Mouse (Mus musculus) R1 (cell line): ENCODE results near the gene Dct.

ENCODE experiments used
- DNase-seq: peaks from one replicate; pipeline ENCODE4 v3.0.0-alpha.2; 2018; ENCODE audit warnings: low read depth, low spot score

The Dct gene

DNA sequence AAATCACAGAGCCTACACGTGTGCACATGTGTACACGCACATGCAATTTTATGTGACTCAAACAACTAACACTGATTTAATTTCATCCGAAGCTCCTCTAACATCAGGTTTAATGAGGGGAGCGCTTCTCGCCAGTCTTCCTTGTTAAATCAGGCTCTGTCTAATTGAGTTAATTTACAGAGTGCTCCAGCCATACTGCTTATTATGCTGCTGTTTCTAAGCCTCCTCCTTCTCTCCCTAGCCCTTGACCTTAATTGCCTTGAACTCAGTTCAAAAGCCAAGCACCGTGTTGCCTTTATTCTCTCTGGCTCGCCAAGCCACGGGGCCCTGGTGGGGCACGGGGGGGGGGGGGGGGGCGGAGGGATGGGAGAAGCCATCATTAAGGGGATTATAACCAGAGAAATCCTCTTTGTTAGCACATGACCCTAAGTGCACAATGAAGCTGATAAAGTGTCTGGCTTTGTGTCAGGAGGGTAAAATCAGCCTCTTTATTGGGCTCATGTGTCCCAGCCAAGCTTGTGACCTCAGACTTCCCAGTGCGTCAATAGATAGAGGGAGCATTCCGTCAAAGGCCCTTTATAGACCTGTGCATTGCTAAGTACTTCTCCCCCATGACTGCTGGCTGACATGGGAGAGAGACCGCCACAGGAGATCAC lies at the start of gene Dct:
TSS of gene Dct (minus strand) at position 270 of the 656 bp plus-strand sequence.
- DNase-seq = no peak

DNA sequence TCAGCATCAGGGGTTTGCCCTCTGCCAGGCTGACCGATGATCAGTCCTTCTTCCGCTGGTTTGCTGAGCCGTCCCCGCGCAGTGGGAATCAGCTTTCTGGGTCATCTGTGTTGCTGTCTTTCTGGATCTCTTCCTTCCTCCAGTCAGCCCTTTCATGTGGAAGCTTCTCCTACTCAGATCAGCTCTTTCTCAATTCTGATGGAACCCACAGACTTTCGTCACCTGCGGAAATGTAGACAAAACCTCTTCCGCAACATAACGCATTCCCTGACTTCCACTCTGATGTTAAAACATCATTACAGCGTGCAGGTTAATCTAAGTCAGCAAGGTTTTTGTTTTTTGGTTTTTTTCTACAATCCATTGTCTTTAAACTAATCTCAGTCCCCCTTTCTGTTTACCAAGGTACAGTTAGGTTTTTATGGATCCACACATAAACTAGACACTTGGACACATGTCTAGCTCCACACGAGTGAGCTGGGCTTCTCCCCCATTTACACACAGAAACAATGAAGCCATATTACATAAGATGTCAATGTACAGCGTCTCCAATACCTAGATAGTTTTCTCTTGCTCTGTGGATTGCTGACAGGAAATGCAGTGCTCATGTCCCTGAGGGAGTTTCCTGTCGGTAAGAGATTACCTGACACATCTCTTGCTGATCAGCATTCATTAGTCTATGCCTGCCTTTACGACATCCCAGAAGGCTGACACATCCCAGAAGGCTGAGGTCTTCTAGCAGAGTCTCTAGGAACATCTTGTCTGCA lies 49.4 kb upstream of the Dct start:
- DNase-seq = no peak

DNA sequence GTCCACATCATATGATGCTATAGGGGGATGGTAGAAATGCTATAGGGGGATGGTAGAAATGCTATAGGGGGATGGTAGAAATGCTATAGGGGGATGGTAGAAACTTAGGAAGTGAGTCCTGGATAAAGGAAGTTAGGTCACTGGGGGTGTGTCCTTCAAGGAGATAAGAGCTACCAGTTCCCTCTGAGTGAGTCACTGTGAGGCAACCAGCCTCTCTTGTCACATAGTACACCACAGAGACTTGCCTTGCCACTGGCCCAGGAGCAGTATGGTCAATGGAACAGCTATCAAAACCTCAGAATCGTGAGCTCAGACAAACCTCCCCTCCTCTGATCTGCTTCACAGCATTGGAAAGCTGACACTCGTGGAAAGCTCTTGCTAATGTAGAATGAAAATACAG lies 46.2 kb upstream of the Dct start:
- no peak for DNase-seq

DNA sequence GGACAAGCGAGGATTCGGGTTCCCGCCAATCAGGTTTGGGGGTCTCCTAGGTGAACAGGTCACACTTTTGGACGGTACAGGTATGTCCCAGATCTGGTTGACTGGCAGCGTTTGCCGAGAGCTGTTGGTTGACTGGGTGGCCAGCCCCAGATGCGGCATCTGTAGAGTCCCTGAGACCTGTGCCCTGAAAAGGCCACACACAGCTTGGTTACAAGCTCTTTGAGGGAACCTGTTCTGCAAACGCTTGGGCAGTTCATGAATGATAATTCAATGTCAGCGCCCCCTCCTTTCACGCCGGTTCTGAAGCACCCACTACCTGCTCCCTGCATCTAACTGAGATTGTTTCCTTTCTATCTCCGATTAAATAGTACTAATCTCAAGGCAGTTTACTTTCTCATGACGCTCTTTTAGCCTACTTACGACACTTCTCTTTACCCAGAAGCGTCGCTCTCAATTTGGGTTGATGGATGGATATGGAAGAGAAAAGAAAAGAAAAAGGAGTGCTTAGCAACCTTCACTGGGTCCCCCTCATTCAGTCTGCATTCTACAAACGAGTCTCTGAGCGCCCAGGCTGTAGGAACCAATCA lies 37.9 kb upstream of the Dct start:
- peak; percentile 56 for DNase-seq

DNA sequence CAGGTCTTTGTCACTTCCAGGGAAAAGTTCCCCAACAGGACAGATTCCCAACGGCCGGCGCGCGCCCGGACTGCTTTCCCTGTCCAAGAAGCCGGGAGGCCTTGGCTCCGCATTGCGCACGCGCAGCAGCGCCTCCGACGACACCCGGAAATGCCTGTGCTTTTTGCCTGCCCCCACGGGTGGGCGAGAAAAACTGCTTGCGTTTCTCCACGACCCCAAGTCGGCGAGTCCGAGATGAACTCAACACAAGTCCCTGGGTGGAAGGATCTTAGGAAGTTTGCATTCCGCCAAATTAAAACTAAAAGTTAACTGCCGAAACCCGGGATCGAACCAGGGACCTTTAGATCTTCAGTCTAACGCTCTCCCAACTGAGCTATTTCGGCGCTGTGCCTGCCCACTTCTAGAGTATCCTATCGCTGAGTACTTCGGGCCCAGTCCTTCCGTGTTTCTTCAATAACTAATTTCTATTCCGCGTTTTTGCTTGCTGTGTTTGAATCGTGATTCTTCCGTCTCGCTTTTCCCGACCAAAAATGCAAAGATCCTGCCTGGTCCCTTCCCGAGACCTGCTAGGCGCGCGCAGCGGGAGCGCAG lies 37.3 kb upstream of the Dct start:
- DNase-seq = peak; percentile 97

DNA sequence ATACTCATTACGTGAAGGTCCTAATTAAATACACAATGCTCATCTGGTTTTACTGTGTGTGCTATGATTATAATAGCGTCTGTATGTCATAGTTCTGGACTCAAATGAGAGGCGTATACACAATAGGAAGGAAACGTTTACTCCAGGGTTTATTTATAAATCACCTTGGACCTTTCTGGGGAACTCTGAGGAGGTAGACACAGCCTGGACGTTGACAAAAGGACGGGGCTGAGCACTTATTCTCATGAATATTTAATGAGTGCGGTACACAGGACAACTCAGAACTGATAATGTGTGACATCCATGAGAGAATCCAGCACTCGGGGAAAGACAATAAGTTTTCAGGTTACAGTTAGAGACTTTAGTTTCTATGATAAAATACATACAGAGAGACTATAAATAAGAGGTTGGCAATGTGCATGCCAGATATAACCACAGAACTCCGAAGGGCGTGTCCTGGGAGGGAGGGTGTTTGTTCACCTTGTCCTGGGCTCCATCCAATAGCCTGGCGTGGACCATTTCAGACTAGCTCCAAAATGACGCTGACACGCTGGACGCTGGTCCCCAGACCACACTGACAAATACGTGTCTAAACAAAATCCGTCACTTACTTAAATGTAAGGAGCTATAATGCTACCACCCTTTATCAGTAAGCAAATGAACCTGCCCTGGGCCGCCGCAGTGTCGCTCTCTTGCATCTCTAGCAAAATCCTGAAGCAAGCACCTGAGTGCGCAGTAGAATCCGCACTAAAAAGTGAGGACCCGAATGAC lies 36.6 kb upstream of the Dct start:
- DNase-seq = peak; percentile 54

DNA sequence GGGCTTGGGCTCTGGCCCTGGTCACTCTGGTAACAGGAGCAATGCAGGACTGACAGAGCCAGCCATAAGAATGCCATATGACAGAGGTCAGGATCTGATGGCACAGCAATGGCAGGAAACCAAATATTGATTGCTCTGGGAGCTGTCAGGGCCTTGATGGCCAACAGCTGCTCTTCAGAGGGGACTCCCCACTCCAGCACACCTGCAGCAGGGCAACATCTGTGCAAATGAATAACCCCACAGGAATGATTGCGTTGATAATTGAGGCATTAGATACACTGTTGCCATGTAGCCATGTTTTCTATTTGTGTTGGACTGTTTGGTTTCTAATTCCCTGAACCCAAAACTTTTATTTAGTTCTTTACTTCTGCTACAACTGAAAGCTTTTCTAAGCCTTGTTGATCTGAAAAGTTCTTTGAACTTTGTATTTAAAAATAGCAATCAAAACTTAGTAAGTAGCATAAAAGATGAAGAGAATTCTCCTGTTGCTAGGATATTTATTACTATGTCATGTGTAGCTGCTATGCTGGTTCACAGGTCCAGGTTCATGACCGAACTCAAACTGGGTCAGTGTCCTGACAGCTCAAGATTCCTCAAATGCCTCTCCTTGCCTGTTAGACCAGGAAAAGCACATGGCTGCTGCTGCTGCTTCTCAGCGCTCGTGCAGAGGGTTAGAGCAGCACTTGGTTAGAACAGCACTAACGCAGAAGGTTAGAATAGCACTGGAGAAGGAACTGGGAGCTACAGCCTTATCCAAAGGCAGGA lies 34.4 kb upstream of the Dct start:
- DNase-seq = no peak

DNA sequence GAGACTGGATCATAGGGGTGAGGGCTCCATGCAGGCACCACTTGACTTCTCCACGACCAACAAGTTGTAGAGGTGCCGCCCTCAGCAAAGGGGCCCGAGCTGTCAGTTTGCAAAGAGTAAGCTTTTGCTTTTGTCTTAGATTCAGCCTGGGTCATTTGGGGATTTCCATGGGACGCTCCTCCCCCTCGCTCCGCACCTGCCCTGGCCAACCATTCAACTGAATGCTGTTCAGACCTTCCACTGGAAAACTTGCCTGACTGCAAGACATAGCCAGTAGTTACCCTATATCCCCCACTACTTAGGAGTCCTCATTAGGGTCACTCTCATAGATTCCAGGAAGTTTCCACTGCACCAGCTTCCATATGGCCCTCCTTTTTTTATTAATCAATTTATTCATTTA lies 31.8 kb upstream of the Dct start:
- no peak for DNase-seq

DNA sequence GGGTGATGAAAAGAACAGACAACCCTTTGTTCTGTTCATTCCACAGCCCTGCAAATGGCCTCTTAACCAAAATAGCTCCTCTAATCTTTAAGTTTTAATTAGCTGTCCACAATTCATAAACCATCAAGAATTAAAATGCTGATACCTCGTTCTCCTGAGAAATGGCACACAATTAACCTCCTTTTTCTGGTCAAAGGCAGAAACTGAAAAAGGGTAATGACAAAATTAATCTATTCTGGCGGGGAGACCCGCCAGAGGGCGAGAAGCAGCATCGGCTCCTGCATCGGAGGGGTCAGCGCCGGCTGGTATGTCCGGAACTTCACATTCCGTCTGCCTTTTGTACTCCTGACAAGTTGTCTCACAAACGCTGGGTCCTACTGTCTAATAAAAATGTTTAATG lies 28.6 kb upstream of the Dct start:
- no peak for DNase-seq

DNA sequence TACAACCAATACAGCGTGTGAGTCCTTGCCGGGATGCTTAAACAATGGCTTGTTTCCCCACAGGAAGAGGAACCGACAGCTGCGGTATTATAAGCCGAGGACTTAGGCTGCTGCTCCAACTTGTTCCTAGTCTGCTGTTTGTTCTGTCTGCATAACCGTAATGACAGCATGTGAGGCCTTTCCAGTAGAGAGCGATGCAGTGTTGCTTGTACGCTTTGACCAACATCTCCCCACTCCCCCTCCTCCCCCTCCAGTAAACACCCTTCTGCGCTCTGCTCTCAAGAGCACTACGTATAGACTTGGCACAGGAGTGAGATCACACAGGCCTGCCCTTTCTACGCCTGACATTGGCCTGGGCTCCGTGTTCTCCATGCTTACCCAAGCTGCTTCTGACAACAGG lies 18.1 kb upstream of the Dct start:
- DNase-seq = peak; percentile 59

DNA sequence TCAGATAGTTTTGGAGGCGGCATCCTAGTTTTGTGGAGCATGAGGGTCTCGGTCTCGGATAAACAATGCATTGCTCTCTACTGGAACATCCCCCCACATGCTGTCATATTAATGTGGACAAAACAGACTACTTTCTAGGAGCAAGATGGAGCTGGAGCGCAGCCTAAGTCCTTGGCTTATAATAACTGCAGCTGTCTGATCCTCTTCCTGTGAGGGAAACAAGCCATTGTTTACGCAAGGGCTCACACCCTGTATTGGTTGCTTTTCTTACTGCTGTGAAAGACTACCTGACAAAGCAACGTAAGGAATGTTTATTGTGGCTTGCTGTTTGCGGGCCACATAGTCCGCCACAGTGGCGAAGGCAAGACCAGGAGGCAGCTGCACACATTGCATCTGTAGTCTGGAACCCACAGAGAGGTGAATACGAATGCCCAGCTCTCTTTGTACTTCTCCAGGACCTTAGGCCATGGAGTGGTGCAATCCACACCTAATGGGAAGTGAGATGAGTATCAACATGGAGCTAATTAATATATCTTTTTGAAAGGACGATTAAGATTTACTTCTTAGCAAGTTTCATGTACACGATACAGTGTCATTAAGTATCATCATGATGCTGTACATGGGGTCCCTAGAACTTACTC lies 17.5 kb upstream of the Dct start:
- peak; percentile 43 for DNase-seq

DNA sequence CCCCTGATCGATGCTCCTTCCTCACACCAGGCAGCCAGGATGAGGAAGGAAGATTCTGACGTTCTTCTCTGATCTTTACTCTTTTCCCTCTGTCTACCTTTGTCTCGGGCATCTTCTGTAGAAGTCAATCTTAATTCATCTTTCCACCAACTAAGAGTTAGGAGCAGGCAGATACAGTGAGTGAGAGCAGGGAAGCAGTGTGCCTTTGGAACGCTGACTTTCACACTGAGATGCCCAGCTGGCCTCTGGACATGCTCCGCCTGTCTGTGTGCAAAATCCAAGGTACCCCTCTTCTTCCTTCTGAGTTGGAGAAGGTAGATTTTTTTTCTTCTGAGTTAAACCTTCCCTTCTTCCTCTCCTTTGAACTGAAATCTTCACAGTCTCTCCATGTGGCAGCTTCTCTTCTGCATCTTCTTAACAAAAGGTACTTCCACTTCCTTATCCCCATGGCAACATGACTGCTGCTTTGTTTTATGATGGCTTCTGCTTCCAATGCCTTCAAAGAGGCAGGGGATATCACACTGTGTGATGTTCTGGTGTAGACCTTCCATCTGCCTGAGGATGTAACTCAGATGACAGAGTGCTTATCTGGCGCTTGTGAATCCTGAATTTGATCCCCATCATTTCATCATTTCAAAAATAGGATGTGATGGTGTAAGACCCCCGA lies 9.9 kb upstream of the Dct start:
- DNase-seq = no peak

DNA sequence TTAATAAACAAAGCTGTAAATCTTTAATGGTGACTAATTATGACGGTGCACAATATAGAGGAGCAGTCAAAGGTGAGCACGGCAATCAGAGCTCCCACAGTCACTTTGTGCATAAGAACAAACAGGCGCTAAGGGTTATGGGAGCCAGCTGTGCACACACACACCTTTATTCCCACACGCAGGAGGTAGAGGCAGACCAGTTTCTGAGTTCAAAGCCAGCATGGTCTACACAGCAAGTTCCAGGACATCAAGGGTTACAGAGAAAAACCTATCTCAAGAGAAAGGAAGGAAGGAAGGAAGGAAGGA lies 6.5 kb upstream of the Dct start:
- DNase-seq = no peak

DNA sequence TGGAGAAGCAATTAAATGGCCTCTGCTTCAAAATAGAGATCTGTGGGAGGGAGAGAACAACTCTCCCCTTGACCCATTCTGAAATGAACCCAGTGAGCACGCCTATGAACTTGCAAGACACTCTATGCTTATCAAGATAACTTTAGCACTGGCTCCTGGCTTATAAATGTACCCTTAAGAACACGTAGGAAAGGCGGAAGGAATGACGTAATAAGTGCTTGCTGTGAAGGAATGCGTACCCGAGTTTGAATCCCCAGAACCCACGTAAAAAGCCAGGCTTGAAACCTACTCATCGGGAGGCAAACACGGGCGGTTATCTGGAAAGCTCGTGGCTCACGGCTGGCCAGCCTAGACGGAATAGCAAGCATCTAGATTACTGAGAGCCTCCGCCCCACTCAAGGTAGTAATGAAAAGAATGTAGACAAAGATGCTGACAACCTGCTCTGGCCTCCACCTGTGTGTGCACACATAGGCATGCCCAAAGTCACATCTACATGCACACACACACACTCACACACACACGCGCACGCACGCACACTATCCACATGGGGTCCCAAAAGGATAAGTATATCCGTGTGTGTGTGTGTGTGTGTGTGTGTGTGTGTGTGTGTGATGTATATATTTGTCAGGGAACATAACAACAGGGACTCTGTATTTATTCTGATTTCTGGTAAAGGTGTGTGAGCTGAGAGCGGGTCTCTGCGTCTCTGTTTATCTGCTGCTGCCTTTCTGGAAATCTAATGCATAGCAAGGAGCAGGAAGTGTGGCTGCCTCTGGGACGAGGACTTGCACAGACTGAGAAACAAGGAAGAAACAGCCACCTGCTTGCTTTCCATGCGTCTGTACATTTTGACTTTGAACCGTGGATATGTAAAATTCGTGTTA lies 5.9 kb upstream of the Dct start:
- DNase-seq = peak; percentile 24

DNA sequence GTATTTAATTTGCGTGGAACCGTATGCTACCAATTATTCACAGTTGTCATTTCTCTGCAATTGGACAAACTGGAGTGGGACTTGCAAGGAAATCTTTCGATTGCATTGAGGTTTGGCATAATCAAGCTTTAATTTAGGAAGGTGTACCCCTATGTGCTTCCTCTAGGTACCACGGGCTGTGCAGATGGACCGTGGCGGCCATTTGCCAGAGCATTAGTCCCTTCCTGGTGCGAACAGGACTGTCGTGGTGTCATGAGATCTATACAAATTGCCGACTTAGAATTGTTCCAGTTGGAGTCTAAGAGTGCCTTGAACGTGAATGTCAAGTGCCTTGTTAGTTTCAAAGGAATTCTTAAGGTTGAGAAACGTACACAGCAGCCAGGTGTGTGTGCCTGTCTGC lies 726 bp upstream of the Dct start:
- no peak for DNase-seq

DNA sequence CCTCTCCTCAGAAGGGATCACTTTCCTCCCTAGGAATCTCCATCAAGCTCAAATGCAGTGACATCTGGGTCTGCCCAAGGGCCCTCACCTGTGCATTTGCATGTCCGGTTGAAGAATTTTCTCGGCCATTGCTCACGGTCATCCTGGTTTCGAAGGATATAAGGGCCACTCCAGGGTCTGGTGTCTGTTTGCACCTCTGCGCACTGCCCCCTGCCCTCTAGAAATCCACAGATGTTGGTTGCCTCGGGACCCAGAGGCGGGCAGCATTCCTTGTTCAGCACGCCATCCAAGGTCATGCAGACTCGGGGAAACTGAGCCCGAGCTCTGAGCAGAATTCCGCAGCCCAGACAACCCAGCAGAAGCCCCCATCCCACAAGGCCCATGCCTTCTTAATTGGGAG lies 648 bp downstream of the Dct start:
- DNase-seq = no peak

DNA sequence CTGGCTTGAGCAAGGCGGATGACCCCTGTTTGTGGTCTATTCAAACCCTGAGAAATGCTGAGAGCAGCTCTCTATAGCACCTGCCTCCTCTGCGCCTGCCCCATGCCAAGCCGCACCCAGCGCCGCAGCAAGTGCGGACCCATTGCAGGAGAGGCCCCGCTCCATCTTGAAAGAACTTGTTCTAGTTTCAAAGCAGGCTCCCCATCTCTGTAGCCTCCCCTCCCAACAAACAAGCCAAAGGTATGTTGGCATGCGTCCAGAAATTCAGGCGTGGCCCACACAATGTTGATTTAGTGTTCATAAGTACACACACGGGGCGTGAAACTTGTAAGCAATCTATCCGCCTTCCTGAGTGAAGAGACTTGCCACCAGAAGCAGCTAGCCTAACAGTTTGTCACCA lies 1.1 kb downstream of the Dct start:
- peak; percentile 28 for DNase-seq

DNA sequence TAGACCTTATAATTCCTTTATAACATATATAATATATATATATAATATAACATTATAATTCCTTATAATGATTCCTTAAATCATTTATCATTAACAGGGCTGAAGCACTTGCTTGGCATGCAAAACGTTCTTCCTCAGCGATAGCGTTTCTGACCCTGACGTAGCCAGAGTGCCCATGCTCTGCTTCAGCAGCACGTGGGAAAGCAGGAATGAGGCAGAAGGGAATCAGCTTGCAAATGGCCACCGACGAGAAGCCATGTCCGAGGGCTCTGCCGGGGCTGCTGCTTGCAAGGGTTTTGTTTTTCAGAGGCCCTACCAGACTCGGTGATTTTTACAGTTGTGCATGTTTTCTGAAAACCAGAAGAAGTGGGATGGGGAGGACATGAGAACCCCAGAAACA lies 1.6 kb downstream of the Dct start:
- no peak for DNase-seq

DNA sequence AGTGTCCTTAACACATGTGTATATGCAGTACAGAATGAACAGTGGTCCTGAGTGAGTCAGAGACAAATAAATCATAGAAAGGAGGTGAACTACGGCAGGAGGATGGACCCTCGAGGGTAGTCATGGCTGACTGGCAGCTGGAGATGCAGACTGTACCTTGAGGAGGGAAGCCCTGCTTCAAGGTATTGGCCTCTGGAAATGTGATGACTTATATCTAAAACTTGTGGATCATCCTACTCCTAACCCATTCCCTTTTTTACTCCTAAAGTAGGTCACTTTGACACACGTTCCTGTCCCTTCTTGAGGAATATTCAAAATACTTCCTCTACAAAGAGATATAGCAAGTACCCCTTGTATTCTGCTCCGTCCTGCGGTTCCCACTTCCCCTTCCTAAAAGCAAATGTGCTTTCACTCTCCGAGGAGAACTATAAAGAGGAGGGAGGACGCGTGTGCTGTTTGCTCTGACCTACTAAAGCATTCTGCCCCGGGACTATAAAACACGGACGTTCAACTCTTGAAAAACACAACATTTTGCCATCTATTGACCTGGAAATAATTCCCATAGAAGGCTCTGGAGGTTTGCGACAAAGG lies 2.3 kb downstream of the Dct start:
- no peak for DNase-seq
